Mouse (Mus musculus): ENCODE data around the gene Eif1ax. TPM values are rescaled to one million over a fixed set of nuclear protein-coding genes. Genes with fewer than 3 reads are reported as not detected.

The Eif1ax gene
- polyA plus RNA-seq, 1 experiment from 2014 or later = 125 TPM

Other genes starting within 250 kb of the Eif1ax start
- gene Rps6ka3, start 161.9 kb upstream of the Eif1ax start, polyA plus RNA-seq (2016; fragmentation: Nextera tagmentation; extraction: Ambion mirVana) = 6.5 and 7.0 TPM in 2 replicates
- gene Map7d2, start 42.4 kb downstream of the Eif1ax start, polyA plus RNA-seq (2016; fragmentation: Nextera tagmentation; extraction: Ambion mirVana) = 0.83 and 2.3 TPM in 2 replicates
- gene Bclaf3, start 154.5 kb downstream of the Eif1ax start, polyA plus RNA-seq (2016; fragmentation: Nextera tagmentation; extraction: Ambion mirVana) = 16.7 and 18.5 TPM in 2 replicates